Mouse (Mus musculus): ENCODE measurements around the gene Zdhhc18.

- TF ChIP-seq POLR2A (IDR thresholded peaks at IDR 0.05; ENCODE audit: low read depth, low read length) (no peak), CTCF (conservative IDR thresholded peaks at IDR 0.05; ENCODE audit: insufficient read depth, insufficient read length, low read depth, low read length) (no peak)
Observed at GRCm38 (mm10) chr4:133598616-133599015, 51.3 kb downstream of the Zdhhc18 start.

Measured in kidney, adult 2 months (tissue).